Mouse (Mus musculus) kidney, embryonic 14.5 days (tissue): ENCODE measurements around the gene Prdm16. TPM values are rescaled to one million over a fixed set of nuclear protein-coding genes. Genes with fewer than 3 reads are reported as not detected.

ENCODE experiments used
- ATAC-seq: fragments of 200-750 bp; cut with Nextera tagmentation; 2 replicates; pipeline ENCODE4 v1.8.0; 2017; ENCODE audit warnings: moderate number of reproducible peaks, mild to moderate bottlenecking, moderate TSS enrichment, moderate library complexity; ENCODE audit not compliant: low FRiP score, low TSS enrichment
- H3K27ac ChIP-seq: fragments of 300-500 bp; sonication (generic); 2 replicates; pipeline ENCODE4 v1.5.1; 2014; ENCODE audit warnings: low read depth, mild to moderate bottlenecking, low read length, moderate library complexity, mixed read lengths
- H3K27me3 ChIP-seq: fragments of 300-500 bp; sonication (generic); 2 replicates; pipeline ENCODE4 v1.6.1; 2014; ENCODE audit warnings: mild to moderate bottlenecking, low read length; ENCODE audit not compliant: control insufficient read depth, insufficient read depth
- H3K36me3 ChIP-seq: fragments of 300-500 bp; sonication (generic); 2 replicates; pipeline ENCODE4 v1.6.1; 2014; ENCODE audit warnings: low read length, mixed read lengths; ENCODE audit not compliant: control insufficient read depth, insufficient read depth
- H3K4me1 ChIP-seq: fragments of 300-500 bp; sonication (generic); 2 replicates; pipeline ENCODE4 v1.6.1; 2014; ENCODE audit warnings: low read length, mixed read lengths; ENCODE audit not compliant: control insufficient read depth, insufficient read depth
- H3K4me2 ChIP-seq: fragments of 300-500 bp; sonication (generic); replicated peaks from 2 replicates; pipeline ENCODE4 v1.6.1; 2014; ENCODE audit warnings: low read depth, mild to moderate bottlenecking, low read length
- H3K4me3 ChIP-seq: fragments of 300-500 bp; sonication (generic); 2 replicates; pipeline ENCODE4 v1.5.1; 2014; ENCODE audit warnings: mild to moderate bottlenecking, low read length
- H3K9ac ChIP-seq: fragments of 300-500 bp; sonication (generic); 2 replicates; pipeline ENCODE4 v1.6.1; 2014; ENCODE audit warnings: low read depth, mild to moderate bottlenecking, low read length, moderate library complexity
- H3K9me3 ChIP-seq: fragments of 300-500 bp; sonication (generic); 2 replicates; pipeline ENCODE4 v1.6.1; 2016; ENCODE audit warnings: low read length; ENCODE audit not compliant: control insufficient read depth
- WGBS: fragments of 180-500 bp; shearing (Covaris S2); extraction: QIAGEN DNeasy Blood & Tissue Kit; methylation state at CpG from one replicate; pipeline ENCODE4 v1.1.7; 2014; 5-methylcytosine and 5-hydroxymethylcytosine counted together
- polyA plus RNA-seq: library from polyadenylated mRNA; unstranded; fragments of >200 nt; fragmentation: Nextera tagmentation; extraction: Ambion mirVana; gene quantifications from 2 replicates; pipeline ENCODE4 v1.2.1, GENCODE M21; 2014

The Prdm16 gene
- polyA plus RNA-seq, 1 experiment from 2014 or later, result 25.4 TPM

DNA sequence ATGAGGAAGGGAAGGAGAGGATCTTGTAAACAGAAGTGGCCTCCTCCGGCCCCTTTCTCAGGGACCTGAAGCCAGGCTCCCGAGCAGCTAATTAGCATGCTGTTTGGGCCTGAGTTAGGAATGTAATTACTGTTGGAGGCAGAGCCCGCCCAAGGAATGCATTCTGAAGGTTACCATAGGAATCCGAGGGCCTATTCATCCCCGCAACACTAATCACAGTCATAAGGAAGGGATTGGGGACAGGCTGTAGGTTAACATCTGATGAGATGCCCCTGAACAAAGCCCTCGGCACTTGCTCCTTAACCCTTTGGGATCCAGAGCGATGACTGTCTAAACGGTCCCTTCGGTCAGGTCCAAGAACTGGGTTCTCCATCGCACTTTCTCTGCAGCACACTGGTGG, 36.7 kb downstream of the Prdm16 start:
- no peak overlapping the region for H3K9ac ChIP-seq
- no peak overlapping the region for H3K4me3 ChIP-seq
- 29% methylated on average over 10 of the region's 10 CpGs for WGBS
- 0 out of 2 replicates have a peak, but pooled peaks cover 12% of the 10 kb centered on the region for H3K4me1 ChIP-seq
- no peaks in the 10 kb centered on the region for H3K9me3 ChIP-seq
- H3K4me2 ChIP-seq, result no peak overlapping the region
- no peak overlapping the region for H3K27ac ChIP-seq
- peaks cover 27% of the 10 kb centered on the region for H3K27me3 ChIP-seq
- ATAC-seq, result no peak
- no peaks in the 10 kb centered on the region for H3K36me3 ChIP-seq

GRCm38 (mm10) chr4:154598357-154598756, 38.3 kb downstream of the Prdm16 start:
- peaks cover 19% of the 10 kb centered on the region; the same call in 1 of the 2 replicates for H3K4me1 ChIP-seq
- H3K9me3 ChIP-seq, result no peaks in the 10 kb centered on the region
- no peak for ATAC-seq
- WGBS, result 56% methylated on average over 7 of the region's 7 CpGs
- H3K4me2 ChIP-seq, result no peak overlapping the region
- no peak overlapping the region for H3K27ac ChIP-seq
- H3K9ac ChIP-seq, result no peak overlapping the region
- no peaks in the 10 kb centered on the region for H3K36me3 ChIP-seq
- H3K27me3 ChIP-seq, result peaks cover 26% of the 10 kb centered on the region
- no peak overlapping the region for H3K4me3 ChIP-seq

GRCm38 (mm10) chr4:154596805-154597204, 39.9 kb downstream of the Prdm16 start:
- H3K36me3 ChIP-seq, result no peaks in the 10 kb centered on the region
- H3K4me1 ChIP-seq, result peaks cover 18% of the 10 kb centered on the region; the same call in 1 of the 2 replicates
- no peak overlapping the region for H3K9ac ChIP-seq
- no peak for ATAC-seq
- H3K4me2 ChIP-seq, result no peak overlapping the region
- no peaks in the 10 kb centered on the region for H3K9me3 ChIP-seq
- 65% methylated on average over 4 of the region's 4 CpGs for WGBS
- H3K4me3 ChIP-seq, result no peak overlapping the region
- peaks cover 35% of the 10 kb centered on the region for H3K27me3 ChIP-seq
- no peak overlapping the region for H3K27ac ChIP-seq

GRCm38 (mm10) chr4:154594761-154595556, 41.7 kb downstream of the Prdm16 start:
- H3K4me1 ChIP-seq, result peaks cover 14% of the 10 kb centered on the region; the same call in 1 of the 2 replicates

DNA sequence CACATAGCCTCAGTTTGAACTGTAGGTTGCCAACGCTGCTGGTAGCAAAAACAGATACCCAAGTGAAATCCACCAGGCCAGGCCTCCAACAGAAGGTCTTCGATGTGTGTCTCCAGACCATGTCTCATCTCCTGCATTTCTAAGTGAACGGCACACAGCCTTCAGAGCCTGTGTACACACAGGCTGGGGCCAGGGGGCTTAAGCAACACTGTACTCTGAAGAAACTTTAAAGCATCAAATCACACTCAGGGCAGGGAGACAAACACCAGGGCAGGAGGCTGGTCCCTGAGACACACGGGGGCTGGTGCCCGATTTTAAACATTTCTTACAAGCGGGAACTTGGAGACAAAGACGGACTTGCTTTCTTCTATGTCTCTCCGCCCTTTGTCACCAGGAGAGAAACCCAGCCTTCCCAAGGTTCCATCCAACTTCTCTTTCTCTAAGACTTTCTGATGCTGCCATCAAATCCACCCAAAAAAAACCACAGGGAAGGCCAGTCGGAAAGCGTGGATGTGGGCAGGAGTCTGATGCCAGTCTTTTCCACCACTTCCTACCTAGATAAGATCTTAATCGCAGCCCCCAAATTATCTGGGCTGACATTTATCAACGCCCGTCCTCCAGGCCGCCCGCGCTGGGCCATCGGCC, 42.4 kb downstream of the Prdm16 start:
- 41% methylated on average over 17 of the region's 17 CpGs for WGBS

More at GRCm38 (mm10) chr4:154594761-154595556, 41.7 kb downstream of the Prdm16 start:
- H3K4me2 ChIP-seq, result no peak overlapping the region; the same call in 1 of the 2 replicates
- H3K9ac ChIP-seq, result no peak overlapping the region
- no peaks in the 10 kb centered on the region for H3K9me3 ChIP-seq
- peaks cover 31% of the 10 kb centered on the region for H3K27me3 ChIP-seq
- 8% methylated on average over 20 of the region's 21 CpGs for WGBS
- no peak overlapping the region for H3K27ac ChIP-seq
- H3K36me3 ChIP-seq, result no peaks in the 10 kb centered on the region
- ATAC-seq, result peak; percentile 38; the same call in 1 of the 2 replicates
- H3K4me3 ChIP-seq, result no peak overlapping the region

GRCm38 (mm10) chr4:154592562-154592961, 44.1 kb downstream of the Prdm16 start:
- no peak overlapping the region for H3K4me2 ChIP-seq
- H3K9me3 ChIP-seq, result no peaks in the 10 kb centered on the region
- no peak overlapping the region for H3K9ac ChIP-seq
- 53% methylated on average over 13 of the region's 13 CpGs for WGBS
- peaks cover 27% of the 10 kb centered on the region for H3K27me3 ChIP-seq
- no peak overlapping the region for H3K27ac ChIP-seq
- no peak overlapping the region for H3K4me3 ChIP-seq
- peaks cover 7% of the 10 kb centered on the region; the same call in 1 of the 2 replicates for H3K4me1 ChIP-seq
- H3K36me3 ChIP-seq, result no peaks in the 10 kb centered on the region
- ATAC-seq, result no peak

More for the DNA sequence above, 42.4 kb downstream of the Prdm16 start:
- Histone ChIP-seq H3K4me3 (no peak overlapping the region), H3K4me1 (peaks cover 9% of the 10 kb centered on the region; the same call in 1 of the 2 replicates), H3K4me2 (no peak overlapping the region; the same call in 1 of the 2 replicates), H3K27ac (no peak overlapping the region), H3K27me3 (peaks cover 31% of the 10 kb centered on the region), H3K36me3 (no peaks in the 10 kb centered on the region), H3K9me3 (no peaks in the 10 kb centered on the region), H3K9ac (no peak overlapping the region)
- ATAC-seq, result 0 out of 2 replicates have a peak, but pooled peaks have one; percentile 2

DNA sequence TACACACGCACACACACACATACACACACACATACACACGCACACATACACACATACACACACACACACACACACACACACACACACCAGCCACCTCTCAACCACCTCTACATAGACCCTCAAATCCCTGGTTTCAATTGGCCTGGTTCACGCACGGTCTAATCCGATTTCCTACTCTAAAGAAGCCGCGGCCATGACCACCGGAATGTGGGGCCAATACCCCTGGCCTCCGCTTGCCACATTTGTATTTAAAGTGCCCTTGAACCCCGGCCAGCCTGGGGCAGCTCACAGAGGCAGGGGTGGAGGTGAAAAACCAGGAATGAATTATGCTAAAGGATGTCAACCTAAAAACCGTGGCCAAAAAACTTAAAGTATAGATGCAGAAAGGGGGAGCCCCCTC, 45.8 kb downstream of the Prdm16 start:
- Histone ChIP-seq H3K4me1 (peaks cover 10% of the 10 kb centered on the region; the same call in 1 of the 2 replicates), H3K9ac (no peak overlapping the region), H3K27me3 (peaks cover 23% of the 10 kb centered on the region), H3K4me2 (no peak overlapping the region), H3K4me3 (no peak overlapping the region), H3K36me3 (no peaks in the 10 kb centered on the region), H3K9me3 (no peaks in the 10 kb centered on the region), H3K27ac (no peak overlapping the region)
- 82% methylated on average over 11 of the region's 11 CpGs for WGBS
- ATAC-seq, result no peak

GRCm38 (mm10) chr4:154586334-154586733, 50.3 kb downstream of the Prdm16 start:
- Histone ChIP-seq H3K4me3 (no peak overlapping the region), H3K27ac (0 out of 2 replicates have a peak overlapping the region, but pooled peaks have one; percentile 59), H3K27me3 (no peaks in the 10 kb centered on the region; the same call in 1 of the 2 replicates), H3K36me3 (no peaks in the 10 kb centered on the region), H3K9ac (no peak overlapping the region), H3K9me3 (no peaks in the 10 kb centered on the region), H3K4me1 (peaks cover 3% of the 10 kb centered on the region), H3K4me2 (no peak overlapping the region)
- WGBS, result 77% methylated on average over 11 of the region's 11 CpGs
- ATAC-seq, result no peak

- no peak overlapping the region for H3K27ac ChIP-seq
These were observed 50.9 kb downstream of the Prdm16 start for GRCm38 (mm10) chr4:154585779-154586178.

More at GRCm38 (mm10) chr4:154585779-154586178, 50.9 kb downstream of the Prdm16 start:
- no peaks in the 10 kb centered on the region for H3K36me3 ChIP-seq
- H3K9ac ChIP-seq, result no peak overlapping the region
- H3K4me1 ChIP-seq, result peaks cover 6% of the 10 kb centered on the region
- H3K9me3 ChIP-seq, result no peaks in the 10 kb centered on the region
- no peaks in the 10 kb centered on the region; the same call in 1 of the 2 replicates for H3K27me3 ChIP-seq
- no peak for ATAC-seq
- H3K4me3 ChIP-seq, result no peak overlapping the region
- no peak overlapping the region for H3K4me2 ChIP-seq
- WGBS, result 74% methylated on average over 14 of the region's 14 CpGs
